Mouse (Mus musculus): Measurements from ENCODE around the gene Nr4a2.

DNA sequence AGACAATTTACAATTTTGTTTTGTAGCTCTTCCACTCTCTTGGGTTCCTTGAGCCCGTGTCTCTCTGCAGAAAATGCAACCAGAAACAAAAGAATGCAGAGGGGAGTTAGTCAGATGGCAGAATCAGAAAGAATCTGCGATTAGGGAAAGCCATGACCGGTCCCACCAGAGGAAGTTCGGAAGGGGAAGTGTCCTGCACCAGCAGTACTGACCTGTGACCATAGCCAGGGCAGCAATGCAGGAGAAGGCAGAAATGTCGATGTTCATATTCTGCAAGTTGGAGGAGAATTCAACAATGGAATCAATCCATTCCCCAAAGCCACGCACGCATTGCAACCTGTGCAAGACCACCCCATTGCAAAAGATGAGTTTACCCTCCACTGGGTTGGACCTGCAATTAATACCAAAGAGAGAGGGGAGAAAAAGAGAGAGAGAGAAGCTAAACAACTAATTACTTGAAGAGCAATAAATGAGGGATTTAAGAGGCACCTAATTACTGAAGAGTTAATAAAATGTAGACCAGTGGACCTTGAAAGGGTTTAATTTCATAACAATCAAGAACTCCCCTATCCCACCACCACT is 15.4 kb downstream of the Nr4a2 start:
- TF ChIP-seq CTCF (IDR thresholded peaks at IDR 0.05; ENCODE audit: borderline replicate concordance, insufficient read depth, low read length) (no peak), POLR2A (IDR thresholded peaks at IDR 0.05; ENCODE audit: low read depth, low read length) (no peak)

Data from embryonic fibroblast, embryonic 13.5 days (primary cell).